Comparison of ENCODE assay signal across 13 mouse cellular contexts in the genomic region with DNA sequence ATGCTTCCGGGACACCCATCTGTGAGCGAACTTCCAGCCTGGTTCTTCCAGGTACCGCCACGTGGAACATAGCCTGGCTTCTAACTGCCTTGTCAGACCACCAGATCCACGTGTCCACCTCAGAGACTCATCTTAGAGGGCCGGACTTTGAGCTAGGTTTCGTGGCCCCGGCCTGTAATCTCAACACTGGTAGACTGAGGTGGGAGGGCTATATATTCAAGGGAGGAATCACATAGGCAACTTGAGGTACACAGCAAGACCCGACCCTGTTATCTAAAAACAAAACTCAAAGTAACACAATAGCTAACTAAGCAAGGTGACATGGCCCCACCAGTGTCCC.
DNase-seq lines count a peak whose midpoint lies in the region; ATAC-seq and TF ChIP-seq lines count a peak whose summit lies in the region.
"Had no signal": no experiment of that assay in that cellular context is flagged by ENCODE, and none has a peak within 500 bp of the region (broad histone marks: within the 10 kb centered on the region; RNA-seq: fewer than 3 reads in every experiment).

No protein-coding gene starts in this region.

- peak overlapping the region; percentile 29; the same call in 1 of the 2 replicates for H3K27ac ChIP-seq in forebrain, postnatal 0 days (ENCODE audit: low read depth, low read length)
- no peak overlapping the region for H3K27ac ChIP-seq in forebrain, embryonic 12.5 days
- no peak overlapping the region for H3K27ac ChIP-seq in liver, embryonic 11.5 days (ENCODE audit: low read depth, low read length)
- H3K27ac ChIP-seq in liver, embryonic 12.5 days: no peak overlapping the region
- peak overlapping the region; percentile 26; the same call in 1 of the 2 replicates for H3K27ac ChIP-seq in hindbrain, embryonic 16.5 days (ENCODE audit: low read depth, low read length)
- H3K27ac ChIP-seq in liver, embryonic 13.5 days: no peak overlapping the region
- H3K27ac ChIP-seq: embryonic facial prominence, embryonic 15.5 days; forebrain, embryonic 15.5 days had no signal

- WGBS in forebrain, postnatal 0 days: 93% methylated on average over 9 of the region's 9 CpGs
- 91% methylated on average over 9 of the region's 9 CpGs for WGBS in forebrain, embryonic 12.5 days
- WGBS in liver, embryonic 11.5 days: 76% methylated on average over 9 of the region's 9 CpGs
- WGBS in liver, embryonic 12.5 days (ENCODE audit: insufficient replicate concordance): 66% methylated on average over 9 of the region's 9 CpGs
- 89% methylated on average over 9 of the region's 9 CpGs for WGBS in hindbrain, embryonic 16.5 days
- 71% methylated on average over 9 of the region's 9 CpGs for WGBS in liver, embryonic 13.5 days (ENCODE audit: insufficient replicate concordance)

- H3K9me3 ChIP-seq in forebrain, postnatal 0 days (ENCODE audit: low read length): no peaks in the 10 kb centered on the region
- no peaks in the 10 kb centered on the region for H3K9me3 ChIP-seq in forebrain, embryonic 12.5 days
- H3K9me3 ChIP-seq in liver, embryonic 11.5 days (ENCODE audit: control insufficient read depth, low read length): no peaks in the 10 kb centered on the region
- no peaks in the 10 kb centered on the region for H3K9me3 ChIP-seq in liver, embryonic 12.5 days (replicated peaks)
- H3K9me3 ChIP-seq in hindbrain, embryonic 16.5 days (ENCODE audit: control insufficient read depth, low read length): no peaks in the 10 kb centered on the region
- H3K9me3 ChIP-seq in liver, embryonic 13.5 days (replicated peaks): no peaks in the 10 kb centered on the region
- H3K9me3 ChIP-seq: embryonic facial prominence, embryonic 15.5 days; forebrain, embryonic 15.5 days had no signal

- H3K4me3 ChIP-seq in forebrain, postnatal 0 days (ENCODE audit: low read depth, low read length): no peak overlapping the region
- no peak overlapping the region for H3K4me3 ChIP-seq in forebrain, embryonic 12.5 days (replicated peaks)
- H3K4me3 ChIP-seq in liver, embryonic 11.5 days (ENCODE audit: low read depth, low read length): no peak overlapping the region
- no peak overlapping the region for H3K4me3 ChIP-seq in liver, embryonic 12.5 days
- no peak overlapping the region for H3K4me3 ChIP-seq in hindbrain, embryonic 16.5 days (ENCODE audit: low read length)
- no peak overlapping the region for H3K4me3 ChIP-seq in liver, embryonic 13.5 days (replicated peaks)
- H3K4me3 ChIP-seq: embryonic facial prominence, embryonic 15.5 days; forebrain, embryonic 15.5 days had no signal

- H3K4me1 ChIP-seq in forebrain, postnatal 0 days (ENCODE audit: insufficient read depth): peaks cover 8% of the 10 kb centered on the region; the same call in 1 of the 2 replicates
- H3K4me1 ChIP-seq in forebrain, embryonic 12.5 days: peaks cover 35% of the 10 kb centered on the region
- peaks cover 6% of the 10 kb centered on the region for H3K4me1 ChIP-seq in liver, embryonic 11.5 days (replicated peaks; ENCODE audit: control insufficient read depth, insufficient read depth, low read length)
- peaks cover 17% of the 10 kb centered on the region for H3K4me1 ChIP-seq in liver, embryonic 12.5 days
- peaks cover 29% of the 10 kb centered on the region for H3K4me1 ChIP-seq in hindbrain, embryonic 16.5 days (ENCODE audit: control insufficient read depth, insufficient read depth, low read depth, low read length)
- H3K4me1 ChIP-seq in liver, embryonic 13.5 days (replicated peaks): peaks cover 14% of the 10 kb centered on the region

- no peak overlapping the region for H3K9ac ChIP-seq in forebrain, postnatal 0 days
- H3K9ac ChIP-seq in forebrain, embryonic 12.5 days: no peak overlapping the region
- no peak overlapping the region for H3K9ac ChIP-seq in liver, embryonic 11.5 days (ENCODE audit: low read depth, low read length)
- no peak overlapping the region for H3K9ac ChIP-seq in liver, embryonic 12.5 days
- H3K9ac ChIP-seq in hindbrain, embryonic 16.5 days (ENCODE audit: low read depth, low read length): no peak overlapping the region
- H3K9ac ChIP-seq in liver, embryonic 13.5 days: no peak overlapping the region
- H3K9ac ChIP-seq: embryonic facial prominence, embryonic 15.5 days; forebrain, embryonic 15.5 days had no signal

- TF ChIP-seq CTCF in forebrain, postnatal 0 days (IDR thresholded peaks at IDR 0.05; ENCODE audit: low read depth): no peak

- no peak for DNase-seq in forebrain, postnatal 0 days
- no peak for DNase-seq in liver, embryonic 11.5 days (ENCODE audit: low spot score)
- DNase-seq in liver, embryonic 13.5 days: no peak
- no peak for DNase-seq in ovary, postnatal 14 days (ENCODE audit: low spot score)
- no peak for DNase-seq in MN1 (ENCODE audit: low spot score)
- DNase-seq: gastrocnemius, postnatal 36 days; lung, postnatal 4 days; thymus, adult 2 months had no signal

- no peaks in the 10 kb centered on the region for H3K36me3 ChIP-seq in forebrain, postnatal 0 days (ENCODE audit: insufficient read depth)
- H3K36me3 ChIP-seq in forebrain, embryonic 12.5 days (replicated peaks): no peaks in the 10 kb centered on the region
- H3K36me3 ChIP-seq in liver, embryonic 11.5 days (ENCODE audit: control insufficient read depth, insufficient read depth, low read length): no peaks in the 10 kb centered on the region
- H3K36me3 ChIP-seq in liver, embryonic 12.5 days: no peaks in the 10 kb centered on the region
- no peaks in the 10 kb centered on the region for H3K36me3 ChIP-seq in hindbrain, embryonic 16.5 days (ENCODE audit: control insufficient read depth, insufficient read depth, low read length)
- H3K36me3 ChIP-seq in liver, embryonic 13.5 days: no peaks in the 10 kb centered on the region
- H3K36me3 ChIP-seq: embryonic facial prominence, embryonic 15.5 days; forebrain, embryonic 15.5 days had no signal

- no peak overlapping the region for H3K4me2 ChIP-seq in forebrain, postnatal 0 days (ENCODE audit: low read depth)
- no peak overlapping the region for H3K4me2 ChIP-seq in forebrain, embryonic 12.5 days
- H3K4me2 ChIP-seq in liver, embryonic 11.5 days: peak overlapping the region; percentile 13; the same call in 1 of the 2 replicates
- H3K4me2 ChIP-seq in liver, embryonic 12.5 days: no peak overlapping the region
- H3K4me2 ChIP-seq in hindbrain, embryonic 16.5 days (ENCODE audit: low read length): no peak overlapping the region
- H3K4me2 ChIP-seq in liver, embryonic 13.5 days: peak overlapping the region; percentile 5; the same call in 1 of the 2 replicates
- H3K4me2 ChIP-seq: embryonic facial prominence, embryonic 15.5 days; forebrain, embryonic 15.5 days had no signal

- ATAC-seq in forebrain, postnatal 0 days: no peak
- no peak for ATAC-seq in forebrain, embryonic 12.5 days (ENCODE audit: low FRiP score)
- ATAC-seq in liver, embryonic 11.5 days (replicated peaks; ENCODE audit: low FRiP score): no peak
- ATAC-seq in liver, embryonic 12.5 days: no peak
- ATAC-seq in hindbrain, embryonic 16.5 days: no peak
- no peak for ATAC-seq in liver, embryonic 13.5 days (ENCODE audit: low read depth)
- ATAC-seq: forebrain, embryonic 15.5 days had no signal

- H3K27me3 ChIP-seq in forebrain, postnatal 0 days (ENCODE audit: insufficient read depth, low read length): no peaks in the 10 kb centered on the region
- H3K27me3 ChIP-seq in forebrain, embryonic 12.5 days: no peaks in the 10 kb centered on the region
- H3K27me3 ChIP-seq in liver, embryonic 11.5 days (replicated peaks; ENCODE audit: control insufficient read depth, insufficient read depth, low read length): no peaks in the 10 kb centered on the region
- H3K27me3 ChIP-seq in liver, embryonic 12.5 days (replicated peaks): no peaks in the 10 kb centered on the region
- H3K27me3 ChIP-seq in hindbrain, embryonic 16.5 days (replicated peaks; ENCODE audit: control insufficient read depth, insufficient read depth, low read length): no peaks in the 10 kb centered on the region
- no peaks in the 10 kb centered on the region for H3K27me3 ChIP-seq in liver, embryonic 13.5 days
- H3K27me3 ChIP-seq: embryonic facial prominence, embryonic 15.5 days; forebrain, embryonic 15.5 days had no signal

Comparison
In these comparisons a context has a peak if more than half of its experiments do, and no peak if none do; other contexts are left out.
1. H3K27ac ChIP-seq: peak in forebrain, postnatal 0 days (single experiment) and hindbrain, embryonic 16.5 days (single experiment); none in forebrain, embryonic 12.5 days (single experiment), liver, embryonic 11.5 days (single experiment), liver, embryonic 12.5 days (single experiment) and liver, embryonic 13.5 days (single experiment).
2. H3K4me2 ChIP-seq: peak in liver, embryonic 11.5 days (single experiment) and liver, embryonic 13.5 days (single experiment); none in forebrain, postnatal 0 days (single experiment), forebrain, embryonic 12.5 days (single experiment), liver, embryonic 12.5 days (single experiment) and hindbrain, embryonic 16.5 days (single experiment).